Mouse (Mus musculus) urinary bladder, adult 2 months (tissue): ENCODE results near the gene Map7d1. TPM values are rescaled to one million over a fixed set of nuclear protein-coding genes. Genes with fewer than 3 reads are reported as not detected.
A peak's percentile ranks its signal among the peaks of the same experiment; 100 is the strongest.

Experiments
- DNase-seq: peaks from one replicate; pipeline ENCODE4 v3.0.0; 2022; ENCODE audit warnings: low spot score
- polyA plus RNA-seq: library from polyadenylated mRNA; depleted of rRNA; stranded (reverse); fragments of >200 nt; gene quantifications from 2 replicates; pipeline ENCODE4 v1.2.3, GENCODE M21; 2012; rRNA removed

Gene Map7d1
- polyA plus RNA-seq, 1 experiment, result 103 TPM

- DNase-seq, result peak; percentile 97
Observed at GRCm38 (mm10) chr4:126202303-126203181, 53.6 kb downstream of the Map7d1 start, which contains the start of gene Thrap3. Gene Thrap3 (minus strand): TSS chr4:126202760.

- DNase-seq, result no peak
Observed at GRCm38 (mm10) chr4:126201514-126202302, 54.4 kb downstream of the Map7d1 start.

- no peak for DNase-seq
Observed at GRCm38 (mm10) chr4:126200656-126201055, 55.5 kb downstream of the Map7d1 start.

- DNase-seq, result no peak
Observed at GRCm38 (mm10) chr4:126200036-126200435, 56.1 kb downstream of the Map7d1 start.

GRCm38 (mm10) chr4:126199556-126199955 is 56.6 kb downstream of the Map7d1 start:
- DNase-seq, result no peak

- DNase-seq, result no peak
Observed at GRCm38 (mm10) chr4:126197485-126197884, 58.7 kb downstream of the Map7d1 start.

- no peak for DNase-seq
Observed at GRCm38 (mm10) chr4:126194916-126195315, 61.2 kb downstream of the Map7d1 start.

GRCm38 (mm10) chr4:126194216-126194615 is 61.9 kb downstream of the Map7d1 start:
- DNase-seq, result no peak

- no peak for DNase-seq
Observed at GRCm38 (mm10) chr4:126190636-126191035, 65.5 kb downstream of the Map7d1 start.

GRCm38 (mm10) chr4:126187096-126187495 is 69.0 kb downstream of the Map7d1 start:
- no peak for DNase-seq

- no peak for DNase-seq
Observed at GRCm38 (mm10) chr4:126183034-126183433, 73.1 kb downstream of the Map7d1 start.

Other genes starting within 250 kb of the Map7d1 start
- 1.6 and 1.7 TPM in 2 replicates for gene Csf3r, start 231.8 kb downstream of the Map7d1 start, polyA plus RNA-seq
- 44.0 and 51.4 TPM in 2 replicates for gene Mrps15, start 209.4 kb downstream of the Map7d1 start, polyA plus RNA-seq
- gene Oscp1, start 197.8 kb downstream of the Map7d1 start, polyA plus RNA-seq, result 1.2 and 3.3 TPM in 2 replicates
- 48.2 and 49.5 TPM in 2 replicates for gene Lsm10, start 159.7 kb downstream of the Map7d1 start, polyA plus RNA-seq
- gene Stk40, start 152.4 kb downstream of the Map7d1 start, polyA plus RNA-seq, result 26.3 and 40.8 TPM in 2 replicates
- gene Eva1b, start 108.6 kb downstream of the Map7d1 start, polyA plus RNA-seq, result 64.1 and 68.0 TPM in 2 replicates
- gene Sh3d21, start 92.9 kb downstream of the Map7d1 start, polyA plus RNA-seq, result 10.1 and 11.8 TPM in 2 replicates
- gene Thrap3, start 53.6 kb downstream of the Map7d1 start, polyA plus RNA-seq, result 111 and 130 TPM in 2 replicates
- gene Trappc3, start 6.0 kb upstream of the Map7d1 start, polyA plus RNA-seq, result 85.7 and 101 TPM in 2 replicates
- gene Col8a2, start 30.4 kb upstream of the Map7d1 start, polyA plus RNA-seq, result 17.6 and 22.6 TPM in 2 replicates
- 42.3 and 48.2 TPM in 2 replicates for gene Adprhl2, start 65.4 kb upstream of the Map7d1 start, polyA plus RNA-seq
- 25.8 and 40.1 TPM in 2 replicates for gene Tekt2, start 69.3 kb upstream of the Map7d1 start, polyA plus RNA-seq
- 5.9 and 6.8 TPM in 2 replicates for gene Ago3, start 173.2 kb upstream of the Map7d1 start, polyA plus RNA-seq
- 13.2 and 21.9 TPM in 2 replicates for gene Ago1, start 212.2 kb upstream of the Map7d1 start, polyA plus RNA-seq